Mouse (Mus musculus): ENCODE results near the gene Gm9602. TPM values are rescaled to one million over a fixed set of nuclear protein-coding genes. Genes with fewer than 3 reads are reported as not detected.
"Not testable (repeated sequence)": the region's sequence is repeated elsewhere in the genome, so short reads cannot be mapped to it uniquely, and the experiment has no call there.

The Gm9602 gene
- polyA plus RNA-seq (2016; fragmentation: Nextera tagmentation; extraction: Ambion mirVana): not detected in 2 replicates

DNA sequence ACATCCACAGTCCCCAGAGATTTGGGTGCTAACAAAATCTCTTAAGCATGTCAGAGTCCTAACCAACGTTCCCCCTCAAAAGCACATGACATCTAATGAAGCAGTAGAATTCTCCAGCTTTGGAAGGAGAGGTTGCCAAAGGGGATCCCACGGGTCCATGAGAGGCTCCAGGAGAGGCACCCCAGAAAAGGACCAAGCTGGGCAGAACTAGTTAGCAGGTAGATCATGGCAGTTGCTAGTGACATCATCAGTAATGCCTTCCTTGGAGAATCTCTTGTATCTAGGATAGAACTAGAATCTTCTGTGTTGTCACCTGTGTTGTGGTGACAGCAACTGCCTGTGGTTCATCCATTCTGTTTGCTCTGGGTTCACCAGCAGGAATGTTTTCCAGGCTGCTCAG, at the start of gene Gm9602:
Gm9602 (plus strand) TSS at position 301 of the 400 bp plus-strand sequence.
- H3K27me3 ChIP-seq (replicated peaks); H3K4me3 ChIP-seq; H3K27ac ChIP-seq; H3K9ac ChIP-seq; H3K36me3 ChIP-seq; H3K9me3 ChIP-seq (replicated peaks); H3K4me1 ChIP-seq; ATAC-seq; H3K4me2 ChIP-seq: not testable (repeated sequence)
- 78% methylated on average over 1 of the region's 2 CpGs for WGBS (ENCODE audit: insufficient replicate concordance)

GRCm38 (mm10) chr14:4806421-4806820, 30.3 kb downstream of the Gm9602 start:
- H3K4me1 ChIP-seq; H3K27ac ChIP-seq; H3K4me2 ChIP-seq; ATAC-seq; H3K9ac ChIP-seq; H3K27me3 ChIP-seq (replicated peaks); H3K36me3 ChIP-seq; H3K9me3 ChIP-seq (replicated peaks); H3K4me3 ChIP-seq: not testable (repeated sequence)
- 66% methylated on average over 6 of the region's 6 CpGs for WGBS (ENCODE audit: insufficient replicate concordance)

DNA sequence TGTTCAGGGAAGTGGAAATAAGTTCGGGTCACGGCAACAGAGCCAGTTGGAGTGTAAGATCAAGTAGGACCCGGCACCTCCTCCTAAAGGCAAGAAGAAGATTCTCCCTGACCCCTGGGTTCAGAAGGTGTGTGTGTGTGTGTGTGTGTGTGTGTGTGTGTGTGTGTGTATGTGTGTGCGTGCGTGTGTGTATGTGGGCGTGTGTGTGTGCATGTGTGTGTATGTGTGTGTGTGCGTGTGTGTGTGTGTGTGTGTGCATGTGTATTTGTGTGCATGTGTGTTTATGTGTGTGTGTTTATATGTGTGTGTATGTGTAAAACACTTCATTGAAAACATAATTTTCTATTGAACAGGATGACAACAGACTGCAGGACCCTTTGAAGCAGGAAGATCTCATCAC, 45.8 kb downstream of the Gm9602 start:
- 75% methylated on average over 4 of the region's 7 CpGs for WGBS (ENCODE audit: insufficient replicate concordance)
- ATAC-seq: not testable (repeated sequence)

More for the DNA sequence above, 45.8 kb downstream of the Gm9602 start:
- not testable (repeated sequence) for H3K4me3 ChIP-seq; H3K4me2 ChIP-seq; H3K9me3 ChIP-seq (replicated peaks); H3K4me1 ChIP-seq; H3K9ac ChIP-seq; H3K27ac ChIP-seq; H3K36me3 ChIP-seq; H3K27me3 ChIP-seq (replicated peaks)

Other genes starting within 250 kb of the Gm9602 start
- not detected in 2 replicates for gene Gm3047, start 220.9 kb upstream of the Gm9602 start, polyA plus RNA-seq (2016; fragmentation: Nextera tagmentation; extraction: Ambion mirVana)
- gene Gm8159, start 144.0 kb upstream of the Gm9602 start, polyA plus RNA-seq (2016; fragmentation: Nextera tagmentation; extraction: Ambion mirVana): not detected in 2 replicates
- not detected in 2 replicates for gene Gm3239, start 112.1 kb upstream of the Gm9602 start, polyA plus RNA-seq (2016; fragmentation: Nextera tagmentation; extraction: Ambion mirVana)
- gene Gm7876, start 67.1 kb upstream of the Gm9602 start, polyA plus RNA-seq (2016; fragmentation: Nextera tagmentation; extraction: Ambion mirVana): not detected in 2 replicates
- not detected in 2 replicates for gene Gm3252, start 49.6 kb upstream of the Gm9602 start, polyA plus RNA-seq (2016; fragmentation: Nextera tagmentation; extraction: Ambion mirVana)
- not detected in 2 replicates for gene Gm3269, start 61.8 kb downstream of the Gm9602 start, polyA plus RNA-seq (2016; fragmentation: Nextera tagmentation; extraction: Ambion mirVana)
- 0.43 TPM in 1 of 2 replicates, not detected in the other for gene Gm3264, start 79.2 kb downstream of the Gm9602 start, polyA plus RNA-seq (2016; fragmentation: Nextera tagmentation; extraction: Ambion mirVana)
- not detected in 2 replicates for gene Gm3278, start 116.1 kb downstream of the Gm9602 start, polyA plus RNA-seq (2016; fragmentation: Nextera tagmentation; extraction: Ambion mirVana)
- not detected in 2 replicates for gene Gm8297, start 207.6 kb downstream of the Gm9602 start, polyA plus RNA-seq (2016; fragmentation: Nextera tagmentation; extraction: Ambion mirVana)
- not detected in 2 replicates for gene Gm3298, start 239.6 kb downstream of the Gm9602 start, polyA plus RNA-seq (2016; fragmentation: Nextera tagmentation; extraction: Ambion mirVana)